Mouse (Mus musculus): ENCODE measurements at regions not wholly inside any gene's neighbourhood (a gene's known extent, or its start where the extent isn't known, plus 50 kb on each side); places are given as distances from the start of the nearest gene placed in this dataset.

DNA sequence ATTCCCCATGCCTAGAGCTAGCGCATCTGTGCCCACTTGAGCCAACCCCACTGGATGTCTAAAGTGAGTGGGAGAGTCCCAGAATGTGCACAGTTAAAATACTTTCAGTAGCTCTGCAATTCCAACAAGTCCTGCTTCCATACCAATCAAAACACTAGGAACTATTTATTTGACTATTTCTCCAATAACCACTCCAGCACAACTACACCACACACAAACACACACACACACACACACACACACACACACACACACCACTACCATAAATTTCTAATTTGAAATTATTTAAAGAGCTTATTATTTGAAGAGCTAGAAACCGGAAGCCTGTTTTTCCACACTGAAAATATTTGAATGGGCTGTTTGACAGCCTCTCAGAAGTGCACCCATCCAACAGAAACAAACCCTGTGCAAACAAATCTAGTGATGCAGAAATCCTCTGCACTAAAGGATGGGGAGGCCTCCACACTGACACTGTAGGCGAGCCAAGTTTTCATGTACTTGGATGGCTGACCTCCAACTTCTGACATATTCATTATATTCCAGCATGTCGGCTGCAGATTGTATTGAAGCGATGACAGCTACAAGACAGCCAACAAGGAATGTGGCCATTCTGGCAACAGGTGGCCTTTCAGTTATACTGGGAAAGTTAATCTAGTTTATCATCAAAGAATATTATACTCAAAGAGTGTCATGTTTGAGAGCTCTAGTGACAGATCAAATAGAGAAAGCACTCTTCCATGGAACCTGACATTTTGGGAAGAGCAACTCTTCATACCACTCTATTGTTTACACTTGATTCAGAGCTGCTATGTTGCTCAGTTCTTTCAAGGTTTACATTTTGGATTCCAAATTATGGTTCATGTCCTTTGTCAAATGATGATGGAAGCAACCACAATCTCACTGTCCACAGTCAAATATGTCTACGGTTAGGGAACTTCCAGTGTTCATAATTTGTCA is 207.7 kb downstream of the Tle4 start:
- Histone ChIP-seq H3K36me3 (ENCODE audit: poor library complexity, severe bottlenecking) (no peaks in the 10 kb centered on the region), H3K27me3 (no peaks in the 10 kb centered on the region), H3K27ac (no peak overlapping the region), H3K9ac (no peak overlapping the region), H3K4me3 (no peak overlapping the region), H3K9me3 (replicated peaks) (no peaks in the 10 kb centered on the region), H3K4me1 (0 out of 2 replicates have a peak, but pooled peaks cover 3% of the 10 kb centered on the region), H3K4me2 (no peak overlapping the region)
- ATAC-seq = peak; percentile 41; the same call in 1 of the 2 replicates
- 75% methylated on average over 6 of the region's 6 CpGs for WGBS

GRCm38 (mm10) chr19:14390914-14391313 is 206.9 kb downstream of the Tle4 start:
- Histone ChIP-seq H3K4me1 (0 out of 2 replicates have a peak, but pooled peaks cover 3% of the 10 kb centered on the region), H3K27me3 (no peaks in the 10 kb centered on the region), H3K9me3 (replicated peaks) (no peaks in the 10 kb centered on the region), H3K27ac (no peak overlapping the region), H3K4me2 (no peak overlapping the region), H3K4me3 (no peak overlapping the region), H3K36me3 (ENCODE audit: poor library complexity, severe bottlenecking) (no peaks in the 10 kb centered on the region), H3K9ac (no peak overlapping the region)
- 80% methylated on average over 2 of the region's 2 CpGs for WGBS
- no peak for ATAC-seq
